Comparison of ENCODE assay signal across 8 mouse cellular contexts in genomic region chr13:109632387-109633036, GRCm38 (mm10).
DNase-seq lines count a peak whose midpoint lies in the region; ATAC-seq lines count a peak whose summit lies in the region.

No protein-coding gene starts in this region.

- peaks cover 17% of the 10 kb centered on the region for H3K4me1 ChIP-seq in forebrain, embryonic 14.5 days (ENCODE audit: control insufficient read depth, insufficient read depth, low read length)
- peaks cover 19% of the 10 kb centered on the region for H3K4me1 ChIP-seq in forebrain, embryonic 15.5 days
- no peaks in the 10 kb centered on the region; the same call in 1 of the 2 replicates for H3K4me1 ChIP-seq in embryonic facial prominence, embryonic 11.5 days (ENCODE audit: control insufficient read depth, insufficient read depth, low read length)
- peaks cover 21% of the 10 kb centered on the region for H3K4me1 ChIP-seq in megakaryocyte, embryonic 14.5 days

- DNase-seq in forebrain, embryonic 14.5 days (ENCODE audit: low spot score) = no peak
- DNase-seq in embryonic facial prominence, embryonic 11.5 days (ENCODE audit: low spot score) = peak; percentile 14
- DNase-seq in kidney, postnatal 10 days = peak; percentile 41
- DNase-seq in B cell, adult 2 months = no peak
- DNase-seq in layer of hippocampus, adult 11-12 months (ENCODE audit: low spot score) = no peak

- H3K27me3 ChIP-seq in forebrain, embryonic 14.5 days (replicated peaks; ENCODE audit: control insufficient read depth, insufficient read depth, low read length) = no peaks in the 10 kb centered on the region
- no peaks in the 10 kb centered on the region for H3K27me3 ChIP-seq in forebrain, embryonic 15.5 days
- no peaks in the 10 kb centered on the region for H3K27me3 ChIP-seq in embryonic facial prominence, embryonic 11.5 days (ENCODE audit: control insufficient read depth, insufficient read depth, low read length)
- no peaks in the 10 kb centered on the region for H3K27me3 ChIP-seq in megakaryocyte, embryonic 14.5 days (replicated peaks)

- no peak overlapping the region for H3K4me3 ChIP-seq in forebrain, embryonic 14.5 days (ENCODE audit: low read depth, low read length)
- H3K4me3 ChIP-seq in forebrain, embryonic 15.5 days = no peak overlapping the region
- H3K4me3 ChIP-seq in embryonic facial prominence, embryonic 11.5 days (ENCODE audit: low read depth, low read length) = no peak overlapping the region
- peak overlapping the region; percentile 62 for H3K4me3 ChIP-seq in megakaryocyte, embryonic 14.5 days (replicated peaks)

- H3K27ac ChIP-seq in forebrain, embryonic 14.5 days (ENCODE audit: low read depth, low read length) = no peak overlapping the region
- no peak overlapping the region for H3K27ac ChIP-seq in forebrain, embryonic 15.5 days (replicated peaks)
- no peak overlapping the region for H3K27ac ChIP-seq in embryonic facial prominence, embryonic 11.5 days (replicated peaks; ENCODE audit: low read depth, low read length)

- H3K9ac ChIP-seq in forebrain, embryonic 14.5 days (ENCODE audit: low read length) = no peak overlapping the region
- no peak overlapping the region for H3K9ac ChIP-seq in forebrain, embryonic 15.5 days (replicated peaks)
- no peak overlapping the region for H3K9ac ChIP-seq in embryonic facial prominence, embryonic 11.5 days (replicated peaks; ENCODE audit: low read length)

- H3K36me3 ChIP-seq in forebrain, embryonic 14.5 days (ENCODE audit: control insufficient read depth, insufficient read depth, low read length) = no peaks in the 10 kb centered on the region
- H3K36me3 ChIP-seq in forebrain, embryonic 15.5 days = no peaks in the 10 kb centered on the region
- H3K36me3 ChIP-seq in embryonic facial prominence, embryonic 11.5 days (replicated peaks; ENCODE audit: control insufficient read depth, insufficient read depth, low read depth, low read length) = no peaks in the 10 kb centered on the region
- no peaks in the 10 kb centered on the region for H3K36me3 ChIP-seq in megakaryocyte, embryonic 14.5 days (replicated peaks; ENCODE audit: low read length)

- no peak overlapping the region for H3K4me2 ChIP-seq in forebrain, embryonic 14.5 days (ENCODE audit: low read length)
- H3K4me2 ChIP-seq in forebrain, embryonic 15.5 days (replicated peaks) = no peak overlapping the region
- no peak overlapping the region for H3K4me2 ChIP-seq in embryonic facial prominence, embryonic 11.5 days (ENCODE audit: low read depth, low read length)

- WGBS in forebrain, embryonic 14.5 days = 6% methylated on average over 7 of the region's 7 CpGs
- 11% methylated on average over 7 of the region's 7 CpGs for WGBS in forebrain, embryonic 15.5 days
- WGBS in embryonic facial prominence, embryonic 11.5 days = 2% methylated on average over 7 of the region's 7 CpGs

- ATAC-seq in forebrain, embryonic 14.5 days = 0 out of 2 replicates have a peak, but pooled peaks have one; percentile 15
- ATAC-seq in forebrain, embryonic 15.5 days (replicated peaks) = no peak
- peak; percentile 37 for ATAC-seq in embryonic facial prominence, embryonic 11.5 days (replicated peaks; ENCODE audit: insufficient number of reproducible peaks, low FRiP score, low TSS enrichment, low read depth)
- no peak for ATAC-seq in CD4-positive, CD25-positive, alpha-beta regulatory T cell, adult 4 months

- no peaks in the 10 kb centered on the region for H3K9me3 ChIP-seq in forebrain, embryonic 14.5 days (replicated peaks; ENCODE audit: control insufficient read depth, low read length)
- no peaks in the 10 kb centered on the region for H3K9me3 ChIP-seq in forebrain, embryonic 15.5 days
- no peaks in the 10 kb centered on the region for H3K9me3 ChIP-seq in embryonic facial prominence, embryonic 11.5 days (replicated peaks; ENCODE audit: control insufficient read depth, low read length)
- no peaks in the 10 kb centered on the region for H3K9me3 ChIP-seq in megakaryocyte, embryonic 14.5 days

Comparison
In these comparisons a context has a peak if more than half of its experiments do, and no peak if none do; other contexts are left out.
1. ATAC-seq: peak in forebrain, embryonic 14.5 days (single experiment) and embryonic facial prominence, embryonic 11.5 days (single experiment); none in forebrain, embryonic 15.5 days (single experiment) and CD4-positive, CD25-positive, alpha-beta regulatory T cell, adult 4 months (single experiment).
2. DNase-seq: peak in embryonic facial prominence, embryonic 11.5 days (single experiment) and kidney, postnatal 10 days (single experiment); none in forebrain, embryonic 14.5 days (single experiment), B cell, adult 2 months (0 of 2) and layer of hippocampus, adult 11-12 months (single experiment).